Mouse (Mus musculus): ENCODE measurements around the gene Trub1. TPM values are rescaled to one million over a fixed set of nuclear protein-coding genes. Genes with fewer than 3 reads are reported as not detected.

Trub1 gene
- polyA plus RNA-seq, 1 experiment from 2014 or later: 4.3 TPM

GRCm38 (mm10) chr19:57536512-57536911, 83.8 kb downstream of the Trub1 start:
- no peaks in the 10 kb centered on the region for H3K36me3 ChIP-seq (ENCODE audit: inconsistent target)
- H3K27ac ChIP-seq: no peak overlapping the region
- 89% methylated on average over 5 of the region's 5 CpGs for WGBS (ENCODE audit: missing documents)
- no peaks in the 10 kb centered on the region for H3K79me2 ChIP-seq (ENCODE audit: inconsistent target)
- no peak overlapping the region for H3K4me3 ChIP-seq (ENCODE audit: inconsistent target)

- Histone ChIP-seq H3K4me3 (ENCODE audit: inconsistent target) (no peak overlapping the region), H3K79me2 (ENCODE audit: inconsistent target) (no peaks in the 10 kb centered on the region), H3K27ac (no peak overlapping the region), H3K36me3 (ENCODE audit: inconsistent target) (no peaks in the 10 kb centered on the region)
- WGBS (ENCODE audit: missing documents): 94% methylated on average over 7 of the region's 7 CpGs
Observed at GRCm38 (mm10) chr19:57537510-57538182, 84.9 kb downstream of the Trub1 start.

GRCm38 (mm10) chr19:57540118-57540517, 87.4 kb downstream of the Trub1 start:
- Histone ChIP-seq H3K27ac (no peak overlapping the region), H3K36me3 (ENCODE audit: inconsistent target) (no peaks in the 10 kb centered on the region), H3K79me2 (ENCODE audit: inconsistent target) (no peaks in the 10 kb centered on the region), H3K4me3 (ENCODE audit: inconsistent target) (no peak overlapping the region)
- WGBS (ENCODE audit: missing documents): 96% methylated on average over 11 of the region's 11 CpGs

Other genes with a start within 250 kb of the Trub1 start
- gene Ablim1, start 138.0 kb upstream of the Trub1 start, polyA plus RNA-seq (2018): 0.10 to 0.46 TPM (median 0.19 TPM) in 3 replicates
- gene Fam160b1, start 92.2 kb upstream of the Trub1 start, polyA plus RNA-seq (2018): 13.5 to 15.0 TPM (median 14.8 TPM) in 3 replicates
- gene Atrnl1, start 158.1 kb downstream of the Trub1 start, polyA plus RNA-seq (2018): 1.5 to 11.7 TPM (median 5.7 TPM) in 3 replicates

Measured in macrophage (primary cell).